Mouse (Mus musculus): Measurements from ENCODE around the gene Gsta3. TPM values are rescaled to one million over a fixed set of nuclear protein-coding genes. Genes with fewer than 3 reads are reported as not detected.
"Not testable (repeated sequence)": the region's sequence is repeated elsewhere in the genome, so short reads cannot be mapped to it uniquely, and the experiment has no call there.

The Gsta3 gene
- 5.4 and 5.6 TPM in 2 replicates for polyA plus RNA-seq (2016; fragmentation: Nextera tagmentation; extraction: Ambion mirVana)

GRCm38 (mm10) chr1:21239911-21240898 is at the start of gene Gsta3:
Gsta3 (plus strand) TSS chr1:21240589.
- Histone ChIP-seq H3K4me2 (no peak within 1 kb of the TSS), H3K36me3 (no peaks in the 10 kb centered on the region), H3K4me3 (no peak within 1 kb of the TSS), H3K27me3 (replicated peaks) (no peaks in the 10 kb centered on the region), H3K4me1 (peaks cover 8% of the 10 kb centered on the region), H3K9ac (no peak within 1 kb of the TSS), H3K9me3 (replicated peaks) (no peaks in the 10 kb centered on the region), H3K27ac (no peak within 1 kb of the TSS)
- 79% methylated on average over 7 of the region's 8 CpGs for WGBS (ENCODE audit: insufficient replicate concordance)
- ATAC-seq, result no peak

DNA sequence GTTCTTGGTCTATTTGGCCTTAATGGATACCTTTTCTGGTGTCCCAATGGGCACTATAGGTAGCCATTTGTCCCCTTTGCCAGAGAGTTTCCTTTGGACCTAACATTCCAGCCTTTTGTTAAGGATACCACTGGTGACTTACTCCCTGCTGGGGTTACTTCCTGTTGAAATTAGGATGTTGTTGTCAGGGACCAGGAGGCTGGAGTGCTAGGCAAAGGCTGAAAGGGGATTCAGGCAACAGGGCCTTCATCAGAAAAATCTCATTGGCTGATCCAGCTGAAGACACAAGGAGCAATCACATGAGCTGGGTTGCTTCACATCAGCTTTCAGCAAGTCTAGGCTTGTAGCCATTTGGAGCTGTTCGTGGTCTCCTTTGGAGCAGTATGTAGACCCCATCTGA is 34.1 kb upstream of the Gsta3 start:
- H3K4me2 ChIP-seq, result no peak overlapping the region
- no peaks in the 10 kb centered on the region for H3K9me3 ChIP-seq (replicated peaks)
- H3K27me3 ChIP-seq (replicated peaks), result no peaks in the 10 kb centered on the region
- ATAC-seq, result no peak
- no peak overlapping the region for H3K27ac ChIP-seq
- WGBS (ENCODE audit: insufficient replicate concordance), result 78% methylated on average over 1 of the region's 1 CpGs
- no peaks in the 10 kb centered on the region for H3K36me3 ChIP-seq
- H3K9ac ChIP-seq, result no peak overlapping the region
- H3K4me1 ChIP-seq, result no peaks in the 10 kb centered on the region
- no peak overlapping the region for H3K4me3 ChIP-seq

DNA sequence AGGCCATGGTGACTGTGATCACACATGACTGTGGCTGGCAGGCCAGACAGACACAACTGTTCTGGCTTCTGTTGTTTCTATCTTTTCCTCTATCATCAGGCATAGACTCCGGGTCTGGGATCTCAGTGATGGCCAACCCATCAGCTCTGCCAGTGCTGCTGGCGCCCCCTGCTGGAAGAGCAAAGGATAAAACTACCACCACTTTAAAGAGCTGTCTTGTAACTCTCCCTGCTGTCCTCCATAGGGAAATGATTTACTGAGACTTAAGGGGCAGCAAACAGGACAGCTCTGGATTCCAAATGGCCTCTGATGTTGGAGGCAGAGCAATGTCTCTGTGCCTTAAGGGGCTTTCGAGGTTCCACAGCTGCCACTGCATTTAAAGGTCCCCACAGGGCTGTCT is 26.9 kb upstream of the Gsta3 start:
- not testable (repeated sequence) for ATAC-seq; H3K27me3 ChIP-seq (replicated peaks); H3K27ac ChIP-seq; H3K4me2 ChIP-seq; H3K36me3 ChIP-seq; H3K9me3 ChIP-seq (replicated peaks); H3K4me3 ChIP-seq; H3K9ac ChIP-seq; H3K4me1 ChIP-seq
- WGBS (ENCODE audit: insufficient replicate concordance), result 19% methylated on average over 3 of the region's 3 CpGs

GRCm38 (mm10) chr1:21213991-21214692 is 26.2 kb upstream of the Gsta3 start:
- not testable (repeated sequence) for H3K9ac ChIP-seq; H3K36me3 ChIP-seq; H3K4me1 ChIP-seq; H3K9me3 ChIP-seq (replicated peaks); H3K27me3 ChIP-seq (replicated peaks); H3K27ac ChIP-seq; H3K4me3 ChIP-seq; H3K4me2 ChIP-seq; ATAC-seq
- WGBS (ENCODE audit: insufficient replicate concordance), result 58% methylated on average over 6 of the region's 6 CpGs

DNA sequence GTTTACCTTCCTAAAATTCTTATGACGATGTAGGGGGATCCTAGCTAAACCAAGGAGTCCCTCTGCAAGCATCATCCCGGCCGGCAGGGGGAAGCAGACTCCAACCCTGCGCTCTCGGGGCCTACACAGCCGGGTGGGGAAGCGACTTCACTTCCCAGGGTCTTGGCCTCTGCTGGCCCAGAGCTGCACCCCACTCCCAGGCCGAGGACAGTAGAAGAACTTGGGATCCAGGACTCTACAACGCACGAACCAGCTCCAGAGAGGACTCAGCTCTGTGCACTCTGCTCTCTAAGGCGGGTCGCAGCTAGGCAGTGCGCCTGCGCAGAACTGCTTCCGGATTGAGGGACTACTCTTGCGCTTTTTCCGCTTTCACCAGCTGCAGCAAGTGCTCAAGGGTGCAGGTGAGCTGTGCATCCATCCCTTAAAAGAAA is 21.9 kb upstream of the Gsta3 start, which contains the start of gene Tmem14a:
Tmem14a (plus strand) TSS at position 87 of the 431 bp plus-strand sequence.
- Histone ChIP-seq H3K27me3 (replicated peaks) (no peaks in the 10 kb centered on the region), H3K4me2 (peak within 1 kb of the TSS; percentile 77), H3K4me1 (peaks cover 7% of the 10 kb centered on the region), H3K9ac (peak within 1 kb of the TSS; percentile 73), H3K9me3 (replicated peaks) (no peaks in the 10 kb centered on the region), H3K4me3 (peak within 1 kb of the TSS; percentile 66), H3K27ac (peak within 1 kb of the TSS; percentile 67), H3K36me3 (no peaks in the 10 kb centered on the region)
- peak; percentile 88 for ATAC-seq
- WGBS (ENCODE audit: insufficient replicate concordance), result under 1% methylated on average over 17 of the region's 17 CpGs

DNA sequence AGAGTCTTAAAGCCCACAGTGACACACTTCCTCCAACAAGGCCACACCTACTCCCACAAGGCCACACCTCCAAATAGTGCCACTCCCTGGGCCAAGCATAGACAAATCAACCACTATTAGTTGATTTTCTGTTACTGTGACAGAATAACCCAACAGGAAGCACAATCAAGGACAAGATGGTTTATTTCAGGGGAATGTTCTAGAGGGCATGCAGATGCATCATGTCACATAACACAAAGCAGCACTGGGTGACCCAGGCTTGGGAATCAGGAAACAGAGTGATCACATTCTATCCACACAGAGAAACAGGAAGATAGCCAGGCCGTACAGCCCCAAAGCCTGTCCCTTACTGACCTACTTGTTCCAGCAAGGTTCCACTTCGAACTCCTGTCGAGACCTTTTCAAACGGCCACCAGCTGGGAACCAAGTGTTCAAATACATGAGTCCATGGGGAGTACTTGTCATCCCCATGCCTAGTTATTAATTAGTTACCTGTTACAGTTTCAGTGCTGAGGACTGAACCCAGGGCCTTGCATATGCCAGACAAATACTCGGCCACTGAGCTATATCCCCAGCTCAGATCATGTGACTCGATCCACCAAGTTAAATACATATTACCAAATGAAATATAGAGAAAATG is 12.5 kb upstream of the Gsta3 start:
- H3K27ac ChIP-seq, result no peak overlapping the region
- H3K4me2 ChIP-seq, result no peak overlapping the region
- no peaks in the 10 kb centered on the region for H3K36me3 ChIP-seq
- H3K4me3 ChIP-seq, result no peak overlapping the region
- H3K27me3 ChIP-seq (replicated peaks), result no peaks in the 10 kb centered on the region
- no peak overlapping the region for H3K9ac ChIP-seq
- no peaks in the 10 kb centered on the region for H3K9me3 ChIP-seq (replicated peaks)
- H3K4me1 ChIP-seq, result no peaks in the 10 kb centered on the region
- ATAC-seq, result no peak
- 82% methylated on average over 6 of the region's 6 CpGs for WGBS (ENCODE audit: insufficient replicate concordance)

GRCm38 (mm10) chr1:21228740-21229722 is 11.4 kb upstream of the Gsta3 start:
- H3K4me1 ChIP-seq; H3K4me2 ChIP-seq; H3K27me3 ChIP-seq (replicated peaks); H3K9me3 ChIP-seq (replicated peaks); H3K9ac ChIP-seq; H3K4me3 ChIP-seq; H3K27ac ChIP-seq; ATAC-seq; H3K36me3 ChIP-seq: not testable (repeated sequence)
- 71% methylated on average over 15 of the region's 15 CpGs for WGBS (ENCODE audit: insufficient replicate concordance)

DNA sequence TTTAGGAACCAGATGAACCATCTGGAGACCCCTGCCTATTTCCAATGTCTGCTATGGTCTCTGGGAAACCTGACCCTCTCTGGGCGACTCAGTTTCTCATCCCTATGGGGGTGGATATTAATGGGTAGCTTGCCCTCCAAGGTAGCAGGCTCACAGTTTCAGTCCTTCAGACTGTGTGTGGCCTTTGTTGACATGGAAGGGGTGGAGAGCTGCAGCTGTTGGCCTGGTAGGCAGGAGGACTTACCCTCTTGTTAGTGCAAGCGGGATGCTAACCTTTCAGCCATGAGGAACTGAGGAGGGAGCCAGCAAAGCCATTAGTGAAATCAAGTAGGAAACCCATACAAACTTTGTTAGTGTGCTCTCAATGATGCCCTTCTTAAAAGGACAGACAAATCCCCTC is 10.0 kb upstream of the Gsta3 start:
- H3K36me3 ChIP-seq, result no peaks in the 10 kb centered on the region
- H3K27me3 ChIP-seq (replicated peaks), result no peaks in the 10 kb centered on the region
- no peak overlapping the region for H3K27ac ChIP-seq
- H3K9ac ChIP-seq, result no peak overlapping the region
- H3K4me3 ChIP-seq, result no peak overlapping the region
- H3K4me1 ChIP-seq, result no peaks in the 10 kb centered on the region
- ATAC-seq, result no peak
- no peak overlapping the region for H3K4me2 ChIP-seq
- no peaks in the 10 kb centered on the region for H3K9me3 ChIP-seq (replicated peaks)
- WGBS (ENCODE audit: insufficient replicate concordance), result 66% methylated on average over 2 of the region's 2 CpGs

GRCm38 (mm10) chr1:21231744-21232464 is 8.5 kb upstream of the Gsta3 start:
- ATAC-seq, result peak; percentile 61
- 64% methylated on average over 5 of the region's 5 CpGs for WGBS (ENCODE audit: insufficient replicate concordance)

GRCm38 (mm10) chr1:21232516-21232915 is 7.9 kb upstream of the Gsta3 start:
- no peak overlapping the region for H3K27ac ChIP-seq
- H3K9me3 ChIP-seq (replicated peaks), result no peaks in the 10 kb centered on the region
- no peaks in the 10 kb centered on the region for H3K4me1 ChIP-seq
- WGBS (ENCODE audit: insufficient replicate concordance), result 56% methylated on average over 1 of the region's 1 CpGs
- ATAC-seq, result no peak
- H3K36me3 ChIP-seq, result no peaks in the 10 kb centered on the region
- H3K9ac ChIP-seq, result no peak overlapping the region
- H3K4me3 ChIP-seq, result no peak overlapping the region
- H3K4me2 ChIP-seq, result no peak overlapping the region
- H3K27me3 ChIP-seq (replicated peaks), result no peaks in the 10 kb centered on the region

More at GRCm38 (mm10) chr1:21231744-21232464, 8.5 kb upstream of the Gsta3 start:
- no peak overlapping the region for H3K27ac ChIP-seq
- no peaks in the 10 kb centered on the region for H3K4me1 ChIP-seq
- H3K9me3 ChIP-seq (replicated peaks), result no peaks in the 10 kb centered on the region
- no peaks in the 10 kb centered on the region for H3K27me3 ChIP-seq (replicated peaks)
- no peak overlapping the region for H3K4me3 ChIP-seq
- no peaks in the 10 kb centered on the region for H3K36me3 ChIP-seq
- H3K9ac ChIP-seq, result no peak overlapping the region
- no peak overlapping the region for H3K4me2 ChIP-seq

Data from liver, embryonic 12.5 days (tissue).